Mouse (Mus musculus) cerebellum, adult 18-20 months (tissue): Measurements from ENCODE around the gene Jak3.

Experiments used
- DNase-seq, 2 experiments: peaks; one replicate each; pipeline ENCODE4 v3.0.0; 2021

Jak3 gene

DNA sequence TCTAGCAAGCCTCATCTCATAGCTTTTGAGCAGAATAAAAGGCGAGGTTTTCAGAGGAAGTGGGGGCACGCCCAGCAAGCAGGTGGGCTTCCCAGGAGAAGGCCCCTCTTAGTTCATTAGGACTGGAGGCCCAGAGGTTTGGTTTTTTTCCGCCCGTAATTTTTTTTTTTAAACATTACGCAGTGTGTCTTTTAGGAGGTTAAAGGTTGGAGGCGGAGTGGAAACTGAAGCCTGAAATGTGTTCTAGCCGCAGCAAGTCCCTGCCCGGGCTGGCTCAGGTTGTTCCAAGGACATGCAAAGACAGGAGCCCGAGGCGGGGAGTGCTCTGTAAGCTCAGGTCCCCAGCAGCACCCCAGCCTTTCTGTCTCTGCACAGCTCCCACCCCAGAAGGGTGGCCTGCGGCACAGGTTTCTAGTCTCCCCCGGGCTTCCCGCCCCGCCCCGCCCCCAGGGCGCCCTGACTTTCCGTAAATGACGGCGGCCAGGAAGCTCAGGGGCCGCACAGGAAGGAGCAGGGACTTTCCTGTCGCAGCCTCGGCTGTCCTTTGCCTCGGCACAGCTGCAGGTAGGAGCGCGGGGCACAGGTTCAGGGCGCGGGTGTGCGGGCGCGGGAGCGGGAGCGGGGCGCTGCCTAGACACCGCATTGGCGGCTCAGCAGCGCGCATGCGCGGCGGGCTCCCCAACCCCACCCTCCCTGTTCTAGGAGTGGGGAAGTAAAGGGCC lies at the start of gene Jak3:
Jak3 (plus strand) TSS at position 277 of the 722 bp plus-strand sequence.
- DNase-seq: peak; percentile 66 to 83

DNA sequence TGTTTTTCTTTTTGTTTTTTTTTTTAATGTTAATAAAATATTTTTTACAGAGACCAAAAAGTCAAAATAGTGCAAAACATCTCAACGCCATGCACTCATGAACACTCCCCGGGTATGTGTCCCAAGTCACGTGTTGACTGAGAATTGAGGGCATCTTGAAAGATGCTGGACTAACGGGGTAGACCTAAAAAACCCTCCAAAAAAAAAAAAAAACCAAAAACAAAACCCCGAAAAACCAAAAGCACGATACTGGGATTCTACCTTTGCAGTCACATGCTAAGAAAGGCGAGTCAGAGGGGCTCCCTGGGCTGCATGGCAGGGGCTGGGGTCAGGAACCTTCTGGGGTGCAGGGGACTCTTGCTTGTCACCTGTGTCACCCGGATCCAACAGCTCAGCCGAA lies 49.3 kb upstream of the Jak3 start:
- no peak for DNase-seq

GRCm38 (mm10) chr8:71627265-71628099 lies 48.6 kb upstream of the Jak3 start:
- DNase-seq: no peak

DNA sequence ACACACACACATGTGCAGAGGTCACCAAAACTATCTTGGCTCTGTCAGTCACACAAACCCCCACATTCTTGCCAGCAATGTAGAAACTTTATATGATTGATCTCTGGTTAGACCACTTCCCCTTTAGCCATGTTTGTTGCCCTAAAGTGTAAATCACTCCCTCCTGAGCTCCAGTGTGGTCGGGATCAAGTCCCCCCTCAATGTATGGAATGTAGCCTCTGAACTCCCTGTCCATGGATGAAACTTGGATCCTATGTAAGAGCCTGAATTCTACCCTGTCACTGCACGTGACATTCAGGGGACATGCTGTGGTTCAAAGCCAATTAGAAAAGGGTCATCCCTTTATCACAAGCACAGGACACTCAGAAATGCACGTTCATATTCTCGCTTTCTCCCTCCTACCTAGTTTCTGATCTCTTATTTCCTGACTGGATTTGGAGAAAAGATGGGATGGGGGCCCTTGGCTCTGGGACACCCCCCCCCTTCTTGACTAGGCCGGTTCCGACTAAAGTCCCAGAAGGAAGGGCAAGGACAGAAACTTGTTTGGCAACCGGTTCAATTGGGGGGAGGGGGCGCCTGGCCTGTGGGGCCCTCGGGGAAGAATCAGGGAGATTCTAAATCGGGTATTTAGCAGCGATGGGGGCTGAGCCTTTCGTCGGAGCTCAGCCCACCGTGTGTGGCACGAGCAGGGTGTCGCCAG lies 47.5 kb upstream of the Jak3 start:
- DNase-seq: no peak

GRCm38 (mm10) chr8:71629096-71629697 lies 46.9 kb upstream of the Jak3 start:
- DNase-seq: peak; percentile 80 to 88

GRCm38 (mm10) chr8:71629781-71630212 lies 46.3 kb upstream of the Jak3 start:
- peak; percentile 40 to 49 for DNase-seq

- no peak for DNase-seq
Observed at GRCm38 (mm10) chr8:71630761-71631160, 45.3 kb upstream of the Jak3 start.

DNA sequence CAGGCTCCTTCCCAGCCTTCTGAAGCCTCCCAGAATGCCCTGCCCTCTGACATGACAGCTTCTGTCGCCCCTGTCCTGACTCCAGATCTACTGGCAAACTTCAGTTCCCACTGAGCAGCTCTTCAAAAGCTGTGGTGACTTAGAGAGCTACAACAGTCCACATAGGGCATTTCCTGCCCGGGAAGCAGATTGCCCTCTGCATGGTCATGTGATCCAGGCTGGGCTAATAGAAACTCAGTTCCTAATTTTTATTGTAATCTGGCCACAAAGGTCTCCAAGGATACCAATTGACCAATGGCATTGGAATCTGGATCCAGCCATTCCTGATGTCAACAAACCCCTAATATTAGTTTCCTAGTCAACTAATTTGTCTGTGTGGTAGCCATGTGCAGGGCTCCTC lies 44.2 kb upstream of the Jak3 start:
- DNase-seq: no peak

DNA sequence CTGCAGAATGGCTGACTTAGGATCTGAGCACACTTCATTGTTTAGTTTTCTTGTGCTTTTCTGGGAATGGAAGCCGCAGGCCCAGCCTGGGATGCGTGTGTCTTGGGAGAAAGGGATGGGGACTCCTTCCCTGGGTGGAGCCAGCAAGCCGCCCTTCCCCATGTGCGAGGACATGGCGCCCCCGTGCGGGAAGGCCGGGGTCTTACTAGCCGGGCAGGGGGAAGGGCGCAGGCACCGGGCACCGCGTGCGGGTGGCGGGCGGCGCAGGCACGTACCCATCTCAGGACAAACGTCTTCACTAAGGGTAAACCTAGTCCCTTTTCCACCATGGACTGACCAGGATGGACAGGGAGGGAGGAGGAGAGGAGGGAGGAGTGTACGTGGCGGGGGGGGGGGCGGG lies 42.9 kb upstream of the Jak3 start:
- DNase-seq: peak in 1 of 2 experiments; percentile 45

GRCm38 (mm10) chr8:71633981-71634667 lies 42.0 kb upstream of the Jak3 start:
- DNase-seq: peak in 1 of 2 experiments; percentile 43

- DNase-seq: no peak
Observed at GRCm38 (mm10) chr8:71637149-71638095, 38.7 kb upstream of the Jak3 start.

DNA sequence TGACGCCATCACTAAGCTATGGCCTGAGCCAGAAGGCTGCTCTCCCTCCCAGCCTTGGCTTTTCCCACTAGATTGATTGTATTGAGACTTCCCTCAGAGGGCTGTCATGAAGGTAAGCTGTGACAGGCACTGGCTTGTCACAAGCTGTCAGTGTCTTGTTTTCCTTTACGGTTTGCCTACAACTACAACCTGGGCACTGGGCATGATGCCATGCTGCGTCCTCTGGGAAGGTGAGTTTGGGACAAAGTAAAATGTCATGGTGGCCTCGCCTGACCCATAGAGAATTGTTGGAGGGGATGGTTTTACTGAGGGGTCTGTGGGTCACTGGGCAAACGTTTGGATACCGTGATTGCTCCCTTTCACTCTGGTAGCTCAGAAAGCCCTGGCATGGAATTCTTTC lies 37.8 kb upstream of the Jak3 start:
- DNase-seq: no peak

GRCm38 (mm10) chr8:71639318-71639717 lies 36.8 kb upstream of the Jak3 start:
- DNase-seq: no peak

- no peak for DNase-seq
Observed at GRCm38 (mm10) chr8:71645510-71645909, 30.6 kb upstream of the Jak3 start.

DNA sequence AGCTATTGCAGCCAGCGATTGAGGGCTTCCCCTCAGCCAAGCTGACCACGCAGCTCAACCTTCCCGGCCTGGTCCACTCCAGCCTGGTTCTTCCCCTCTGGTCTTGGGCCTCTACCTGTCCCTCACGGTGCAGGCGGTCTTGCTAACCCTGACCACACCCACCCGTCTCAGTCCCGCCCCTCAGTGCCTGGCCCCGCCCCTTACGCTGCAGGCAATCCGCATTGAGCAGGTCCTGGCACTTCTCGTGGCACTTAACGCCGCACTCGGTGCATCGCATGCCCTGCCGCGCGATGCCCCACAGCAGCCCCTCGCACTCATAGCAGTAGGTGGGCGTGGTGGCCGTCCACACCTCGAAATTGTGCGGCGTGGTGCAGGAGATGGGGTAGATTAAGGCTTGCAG lies 21.5 kb upstream of the Jak3 start:
- DNase-seq: no peak

- no peak for DNase-seq
Observed at GRCm38 (mm10) chr8:71657816-71658215, 18.3 kb upstream of the Jak3 start.

DNA sequence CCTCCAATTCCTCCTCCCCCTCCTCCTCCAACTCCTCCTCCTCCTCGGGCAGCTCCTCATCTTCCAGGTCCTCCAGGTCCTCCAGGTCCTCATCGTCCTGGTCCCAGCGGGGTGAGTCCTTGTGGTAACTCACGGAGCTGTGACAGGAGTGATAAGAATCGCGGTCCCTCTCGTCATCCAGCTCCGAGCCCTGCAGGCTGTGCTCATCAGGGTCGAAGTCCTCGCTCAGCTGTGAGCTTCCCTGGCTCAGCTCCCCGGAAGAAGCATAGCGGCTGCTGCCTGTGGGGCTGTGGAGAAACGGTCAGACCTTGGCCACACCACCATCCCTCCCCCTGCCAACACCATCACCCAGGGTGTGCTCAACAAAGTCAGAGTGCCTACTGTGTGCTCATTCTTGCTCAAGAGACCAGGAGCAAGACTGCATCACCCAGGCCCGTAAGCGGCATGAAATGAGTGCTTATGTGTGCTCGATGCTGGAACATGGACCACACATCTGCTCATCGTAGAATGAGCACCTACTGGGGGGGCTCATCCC lies 17.5 kb upstream of the Jak3 start:
- DNase-seq: no peak

- peak; percentile 66 to 74 for DNase-seq
Observed at GRCm38 (mm10) chr8:71659751-71660150, 16.3 kb upstream of the Jak3 start.

DNA sequence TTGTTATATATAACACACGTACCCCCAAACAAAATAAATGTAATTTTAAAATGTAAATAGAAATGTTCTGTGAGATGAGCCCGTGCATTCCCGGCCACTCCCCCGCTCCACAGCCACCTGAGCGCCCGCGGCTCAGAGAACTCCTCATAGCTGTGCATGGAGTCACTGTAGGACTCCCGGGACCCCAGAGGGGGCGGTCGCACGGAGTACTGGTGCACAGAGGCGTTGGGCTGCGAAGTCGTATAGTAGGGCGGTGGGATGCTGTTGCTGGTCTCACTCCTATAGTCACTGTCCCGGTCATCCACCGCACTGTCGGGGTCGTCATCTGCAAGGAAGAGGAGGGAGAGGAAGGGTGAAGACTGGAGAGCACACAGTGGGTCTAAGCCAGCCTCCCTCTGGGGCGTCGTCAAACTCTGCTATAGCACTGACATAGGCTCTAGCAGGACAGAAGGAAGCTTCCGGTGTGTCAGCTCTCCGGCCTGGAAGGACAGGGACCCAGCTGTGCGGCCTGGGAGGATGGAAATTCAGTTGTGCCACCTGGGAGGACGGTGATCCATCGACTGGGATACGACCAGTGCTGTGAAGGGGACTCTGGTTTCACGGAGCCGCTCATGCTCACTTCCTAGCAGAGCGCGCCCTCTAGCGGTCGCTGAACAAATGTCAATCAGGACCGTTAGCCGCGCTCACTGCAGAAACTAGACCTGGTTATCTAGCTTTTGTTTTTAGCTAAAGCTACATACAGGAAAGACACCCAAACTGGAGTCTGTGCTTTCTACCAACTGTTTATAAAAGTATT lies 15.6 kb upstream of the Jak3 start:
- DNase-seq: peak; percentile 85 to 94
